Mouse (Mus musculus) CH12F3 (cell line): ENCODE results near the gene Atf6.

Experiments
- in situ Hi-C: fragments of 300-500 bp; cut with MboI; formaldehyde crosslinking; loops from 2 replicates; pipeline ENCODE4 v1.14.3; 2020; ENCODE audit warnings: low sequenced_read_pairs

Gene Atf6

DNA sequence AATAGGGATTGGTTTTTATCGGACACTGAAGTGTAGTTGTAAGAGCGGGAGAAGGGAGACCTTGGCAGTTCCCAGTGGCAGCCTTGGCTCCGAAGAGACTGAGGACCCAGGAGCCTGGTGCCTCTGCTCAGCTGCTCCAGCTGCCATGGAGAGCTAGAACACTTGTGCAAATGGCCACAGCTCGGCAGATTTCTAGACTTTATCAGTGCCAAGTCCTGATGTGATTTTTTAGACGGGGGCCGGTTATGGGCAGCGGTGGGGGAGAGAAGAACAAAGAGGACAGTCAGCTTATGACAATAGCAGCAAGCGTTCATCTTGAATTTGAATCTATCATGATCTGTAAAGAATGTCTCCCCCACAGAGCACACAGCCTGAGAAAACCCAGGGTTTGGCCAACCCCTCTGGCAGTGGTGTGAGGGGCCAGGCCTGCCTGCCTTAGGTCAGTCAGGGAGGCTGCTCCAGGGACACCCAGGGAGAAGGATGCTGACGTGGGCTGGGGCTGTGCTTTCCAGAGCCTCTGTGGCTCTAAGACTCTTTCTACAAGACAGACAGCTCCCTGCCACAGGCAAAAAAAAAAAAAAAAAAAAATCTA lies 193.3 kb downstream of the Atf6 start:
- in situ Hi-C loops = no loop called here

DNA sequence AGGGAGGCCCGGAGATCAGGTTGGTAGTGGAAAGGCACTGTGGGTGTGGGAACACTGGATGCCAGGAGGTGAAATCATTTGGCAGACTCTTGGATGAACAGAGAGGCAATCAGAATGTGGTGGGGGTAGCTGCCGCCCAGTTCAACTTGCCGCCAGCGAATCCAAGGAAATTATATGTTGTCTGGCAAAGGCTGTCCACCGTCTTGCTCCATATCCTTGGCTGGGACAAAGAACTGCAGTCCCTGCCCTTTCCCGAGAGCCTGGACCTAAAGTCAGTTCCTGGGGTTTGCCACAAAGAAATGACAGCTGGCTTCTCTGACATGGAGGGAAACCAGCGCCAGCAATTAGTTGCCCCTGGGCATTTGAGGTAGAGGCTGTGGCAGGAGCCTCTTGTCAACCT lies 202.4 kb downstream of the Atf6 start:
- in situ Hi-C loops = no loop called here

DNA sequence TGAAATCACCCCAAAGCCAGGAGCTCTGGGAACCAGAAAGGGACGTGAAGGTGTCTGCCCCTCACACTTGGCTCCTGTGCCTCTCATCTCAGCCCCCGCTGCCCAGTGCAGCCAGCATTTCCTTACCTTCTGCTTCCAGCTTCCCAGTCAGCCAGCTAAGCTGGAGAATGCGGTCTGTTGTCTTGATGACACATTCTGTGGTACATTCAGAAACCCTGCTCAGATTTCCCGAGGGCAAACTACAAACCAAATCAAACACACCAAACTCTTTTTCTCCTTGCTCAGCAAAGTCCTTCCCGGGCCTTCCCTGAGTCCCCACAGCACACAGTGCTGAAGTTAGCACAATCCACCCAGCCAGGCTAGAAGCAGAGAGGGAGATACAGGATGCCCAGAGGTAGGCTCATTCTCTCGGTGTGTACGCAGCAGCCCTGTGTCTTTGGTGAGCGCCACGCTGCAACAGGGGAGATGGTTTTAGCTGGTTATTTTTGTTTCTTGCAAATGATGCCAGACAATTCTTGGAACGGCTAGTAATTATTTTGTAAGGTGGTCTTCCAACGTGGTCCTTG lies 202.9 kb downstream of the Atf6 start:
- in situ Hi-C loops = no loop called here

DNA sequence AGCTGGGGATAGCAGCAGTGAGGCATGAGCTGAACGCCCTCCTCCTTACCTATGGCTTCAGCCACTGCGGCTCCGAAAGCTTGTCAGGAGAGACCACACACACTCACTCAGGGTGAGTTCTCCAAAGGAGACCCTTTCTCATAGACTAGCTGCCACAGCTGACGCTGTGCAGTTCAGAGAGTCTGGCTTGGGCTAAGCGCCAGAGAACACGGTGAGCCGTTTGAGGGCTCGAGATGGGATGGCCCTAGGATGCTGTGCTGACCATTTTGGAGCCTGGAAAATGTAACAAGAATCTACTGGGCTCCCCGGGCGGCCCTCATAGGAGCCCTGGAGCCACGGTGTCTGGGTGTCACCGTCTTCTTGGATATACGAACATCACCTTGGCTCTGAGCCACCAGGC lies 208.3 kb downstream of the Atf6 start:
- in situ Hi-C loops = no loop called here

DNA sequence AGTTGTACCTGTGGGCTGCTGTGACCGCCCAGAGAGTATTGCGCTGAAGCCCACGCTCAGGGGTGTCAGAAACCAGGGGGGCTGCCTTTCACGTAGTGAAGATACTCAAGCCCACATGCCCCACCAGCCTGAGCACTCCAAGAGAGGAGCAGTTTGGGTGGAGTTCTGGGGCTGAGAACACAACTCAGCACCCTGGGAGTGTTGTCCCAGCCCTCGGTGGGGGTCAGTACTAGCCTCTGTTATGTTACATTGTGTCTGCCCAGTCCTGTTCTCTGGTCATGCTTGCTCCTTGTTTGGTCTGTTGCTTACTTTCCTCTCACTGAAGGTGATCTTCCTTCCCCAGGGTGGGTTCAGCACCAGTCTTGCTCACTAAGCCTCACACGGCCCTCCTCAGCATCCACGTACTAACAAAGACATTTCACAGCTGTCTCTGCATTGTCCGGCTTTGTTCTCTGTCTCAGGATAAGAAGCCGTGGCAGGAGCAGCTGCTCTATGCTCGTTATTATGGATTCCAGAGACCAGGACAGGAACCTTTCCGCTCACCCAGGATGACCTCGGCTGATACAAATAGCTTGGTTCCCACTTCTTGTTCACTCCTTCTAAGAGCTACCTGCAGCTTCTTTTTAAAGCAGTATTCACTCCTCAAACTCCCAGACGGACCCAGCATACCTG lies 209.8 kb downstream of the Atf6 start:
- in situ Hi-C loops = no loop called here

DNA sequence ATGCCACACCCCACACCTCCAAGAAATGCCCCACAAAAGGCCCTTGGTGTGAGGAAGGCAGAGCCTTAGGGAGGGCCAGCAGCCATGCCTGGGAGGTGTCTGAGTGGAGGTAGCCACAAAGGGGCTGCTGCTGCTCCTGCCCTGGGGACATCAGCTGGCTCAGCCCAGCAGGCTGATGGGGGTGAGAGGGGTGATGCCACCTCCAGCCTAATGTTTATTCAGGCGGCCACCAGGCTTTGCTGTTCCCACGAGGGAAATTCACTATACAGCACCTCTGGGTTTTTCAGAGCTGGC lies 210.4 kb downstream of the Atf6 start:
- in situ Hi-C loops = no loop called here

DNA sequence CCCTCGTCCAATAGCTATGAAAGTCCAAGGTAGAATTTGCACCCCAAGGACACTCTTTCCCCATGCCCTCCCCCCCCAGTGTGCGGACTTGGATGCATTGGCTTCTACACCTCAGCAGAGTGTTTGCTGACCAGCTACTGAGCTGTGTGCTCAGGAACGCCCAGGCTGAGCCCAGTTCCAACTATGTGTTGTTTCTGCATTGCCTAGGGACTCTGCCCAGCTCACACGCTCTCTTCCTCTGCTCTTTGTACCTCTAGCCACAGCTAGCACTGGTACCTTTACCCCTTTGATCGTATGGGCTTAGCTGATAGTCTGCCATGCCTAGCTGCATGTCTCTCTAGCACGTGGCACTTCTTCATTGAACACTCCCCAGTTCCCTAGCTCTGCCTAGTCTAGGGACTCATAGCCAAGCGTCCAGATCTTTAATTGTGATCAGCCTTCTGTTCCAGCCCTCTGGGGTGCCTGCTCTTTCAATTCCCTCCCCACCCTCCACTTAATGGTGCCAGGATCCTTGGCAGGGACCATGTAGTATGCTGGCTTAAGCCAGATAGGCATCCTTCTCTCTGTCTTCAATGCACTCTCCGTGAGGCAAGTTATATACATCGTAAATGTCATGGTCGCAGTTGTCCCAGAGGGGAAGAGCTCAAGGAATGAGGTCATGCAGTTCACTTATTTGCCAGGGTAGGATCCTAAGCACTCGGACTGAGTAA lies 210.9 kb downstream of the Atf6 start:
- in situ Hi-C loops = no loop called here

DNA sequence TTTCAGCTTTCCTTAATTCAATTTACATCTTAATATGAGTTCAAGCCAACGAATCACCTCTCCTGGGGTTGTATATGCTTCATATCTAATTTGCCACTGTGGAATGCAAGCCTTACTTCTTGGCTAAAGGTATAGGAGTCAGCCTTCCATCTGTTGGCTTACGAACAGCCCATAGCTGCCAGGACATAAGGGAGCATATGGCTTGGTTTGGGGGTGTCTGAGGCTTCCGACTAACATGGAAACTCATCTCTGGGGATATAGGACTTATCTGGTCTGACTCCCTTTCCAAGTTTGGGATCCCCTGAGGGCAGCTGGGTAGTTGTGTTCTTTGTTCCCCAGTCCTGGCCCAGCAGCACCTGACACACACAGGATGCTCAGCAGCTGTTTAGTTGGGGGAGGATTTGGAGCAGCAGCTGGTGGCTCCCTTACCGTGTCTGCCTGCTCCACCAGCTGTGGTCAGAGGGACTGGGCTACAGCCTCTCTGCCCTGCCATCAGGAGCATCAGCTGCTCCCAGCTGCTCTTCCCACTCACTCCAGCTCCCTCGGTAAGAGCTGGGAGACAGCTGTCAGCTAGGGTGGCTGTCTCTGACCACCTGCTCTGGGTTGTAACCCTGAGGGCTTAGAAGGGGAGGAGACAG lies 212.2 kb downstream of the Atf6 start:
- in situ Hi-C loops = no loop called here
